Mouse (Mus musculus): ENCODE data around the gene Cd274. TPM values are rescaled to one million over a fixed set of nuclear protein-coding genes. Genes with fewer than 3 reads are reported as not detected.
"Not testable (repeated sequence)": the region's sequence is repeated elsewhere in the genome, so short reads cannot be mapped to it uniquely, and the experiment has no call there.

Cd274 gene
- total RNA-seq, 4 experiments from 2014 or later, result 3.0 to 3.6 (median 3.4) TPM

- DNase-seq (ENCODE audit: low spot score), result no peak
Measured at GRCm38 (mm10) chr19:29393333-29393732, 26.1 kb downstream of the Cd274 start.

DNA sequence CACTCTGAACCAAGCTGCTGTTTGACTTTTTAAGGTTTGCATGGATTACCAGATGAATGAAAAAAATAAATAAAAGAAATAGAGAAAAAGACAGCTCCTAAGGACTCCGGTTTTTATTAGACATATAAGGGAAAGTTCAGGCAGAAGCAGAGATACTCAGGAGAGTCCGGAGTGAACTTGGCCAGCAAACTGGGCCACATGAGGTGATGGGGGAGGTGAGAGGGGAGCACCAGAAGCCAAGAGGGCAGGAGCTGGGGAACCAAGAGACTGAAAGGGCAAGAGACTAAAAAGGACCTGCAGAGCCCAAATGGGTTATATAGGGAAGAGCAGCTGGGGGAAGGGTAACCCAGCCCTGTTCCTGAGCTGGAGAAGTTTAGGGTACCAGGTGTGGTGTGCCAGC lies 27.5 kb downstream of the Cd274 start:
- DNase-seq (ENCODE audit: low spot score), result no peak

GRCm38 (mm10) chr19:29396353-29396752 lies 29.1 kb downstream of the Cd274 start:
- DNase-seq (ENCODE audit: low spot score), result no peak

- no peak for DNase-seq (ENCODE audit: low spot score)
Measured at GRCm38 (mm10) chr19:29399786-29400185, 32.5 kb downstream of the Cd274 start.

GRCm38 (mm10) chr19:29400466-29400865 lies 33.2 kb downstream of the Cd274 start:
- DNase-seq (ENCODE audit: low spot score), result no peak

DNA sequence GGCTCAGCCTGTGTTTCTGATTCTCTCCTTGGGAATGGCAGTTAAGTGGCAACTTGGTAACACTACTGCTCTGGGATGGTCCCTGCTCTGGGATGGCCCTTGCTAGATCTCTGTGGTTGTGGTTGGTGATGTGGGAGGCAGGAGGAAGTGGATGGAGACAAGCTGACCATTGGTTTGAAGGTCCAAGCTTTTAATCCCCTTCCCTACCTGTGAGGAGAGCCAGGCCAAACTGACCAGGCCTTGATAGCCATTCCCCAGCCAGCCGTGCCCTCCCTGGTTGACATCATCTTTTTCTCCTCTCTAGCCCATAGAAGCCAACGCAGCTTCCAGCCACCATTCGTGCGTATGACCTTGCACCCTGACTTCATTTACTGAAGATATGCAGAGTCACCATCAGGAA lies 35.4 kb downstream of the Cd274 start:
- DNase-seq (ENCODE audit: low spot score), result no peak

DNA sequence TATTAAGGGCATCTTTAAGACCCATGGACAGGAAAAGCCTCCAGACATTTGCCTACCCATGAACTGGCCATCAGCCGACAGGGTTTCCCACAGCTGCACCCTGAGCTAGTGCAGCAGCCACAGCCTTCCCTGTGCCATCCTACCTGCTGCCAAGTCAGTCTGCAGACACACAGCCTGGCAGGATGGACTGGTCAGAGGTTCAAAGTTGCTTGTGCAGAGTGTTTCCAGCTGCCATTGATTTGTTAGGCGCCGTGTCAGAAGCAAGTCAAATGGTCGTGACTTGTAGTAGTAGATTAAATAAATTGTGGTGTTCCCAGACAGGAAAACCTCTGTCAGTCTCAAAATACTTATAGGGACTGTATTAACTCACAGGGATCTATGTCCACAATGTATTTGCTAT lies 36.0 kb downstream of the Cd274 start:
- DNase-seq (ENCODE audit: low spot score), result no peak

DNA sequence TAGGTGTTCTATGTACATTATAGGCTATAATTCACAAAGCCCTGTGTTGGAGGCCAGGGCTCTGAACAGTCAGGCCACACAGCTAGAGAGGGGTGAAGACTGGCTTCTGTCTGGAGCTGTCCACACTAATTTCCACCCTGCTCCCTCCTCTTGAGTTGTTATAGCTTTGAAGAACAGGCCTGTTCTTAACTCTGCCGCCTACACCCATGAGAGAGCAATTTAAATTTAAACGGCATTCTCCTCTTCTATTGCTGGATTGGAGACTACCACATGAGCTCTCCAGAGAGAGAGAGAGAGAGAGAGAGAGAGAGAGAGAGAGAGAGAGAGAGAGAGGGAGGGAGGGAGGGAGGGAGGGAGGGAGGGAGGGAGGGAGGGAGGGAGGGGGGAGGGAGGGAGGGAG lies 38.1 kb downstream of the Cd274 start:
- DNase-seq (ENCODE audit: low spot score), result no peak

- no peak for DNase-seq (ENCODE audit: low spot score)
Measured at GRCm38 (mm10) chr19:29406042-29407017, 39.1 kb downstream of the Cd274 start.

DNA sequence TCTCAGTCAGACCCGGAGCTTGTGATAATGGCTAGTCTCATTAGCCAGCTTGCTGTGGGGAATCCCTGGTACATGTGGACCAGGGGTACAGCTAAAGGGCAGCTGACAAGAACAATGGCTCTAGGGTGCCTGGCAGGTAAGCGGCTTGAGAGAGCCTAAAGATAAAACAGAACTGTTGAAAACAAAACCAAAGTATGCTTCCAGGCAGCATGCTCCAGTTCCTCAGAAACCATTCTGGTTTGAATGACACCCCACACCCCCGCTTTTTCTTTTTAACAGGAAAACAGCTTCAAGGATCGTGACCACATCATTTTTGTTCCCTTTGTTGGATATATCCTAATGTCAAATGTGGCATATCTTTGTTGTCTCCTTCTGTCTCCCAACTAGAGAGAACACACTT lies 43.4 kb downstream of the Cd274 start, which contains the start of gene Pdcd1lg2:
TSS of gene Pdcd1lg2 (plus strand) at position 301 of the 400 bp plus-strand sequence.
- no peak for DNase-seq (ENCODE audit: low spot score)

DNA sequence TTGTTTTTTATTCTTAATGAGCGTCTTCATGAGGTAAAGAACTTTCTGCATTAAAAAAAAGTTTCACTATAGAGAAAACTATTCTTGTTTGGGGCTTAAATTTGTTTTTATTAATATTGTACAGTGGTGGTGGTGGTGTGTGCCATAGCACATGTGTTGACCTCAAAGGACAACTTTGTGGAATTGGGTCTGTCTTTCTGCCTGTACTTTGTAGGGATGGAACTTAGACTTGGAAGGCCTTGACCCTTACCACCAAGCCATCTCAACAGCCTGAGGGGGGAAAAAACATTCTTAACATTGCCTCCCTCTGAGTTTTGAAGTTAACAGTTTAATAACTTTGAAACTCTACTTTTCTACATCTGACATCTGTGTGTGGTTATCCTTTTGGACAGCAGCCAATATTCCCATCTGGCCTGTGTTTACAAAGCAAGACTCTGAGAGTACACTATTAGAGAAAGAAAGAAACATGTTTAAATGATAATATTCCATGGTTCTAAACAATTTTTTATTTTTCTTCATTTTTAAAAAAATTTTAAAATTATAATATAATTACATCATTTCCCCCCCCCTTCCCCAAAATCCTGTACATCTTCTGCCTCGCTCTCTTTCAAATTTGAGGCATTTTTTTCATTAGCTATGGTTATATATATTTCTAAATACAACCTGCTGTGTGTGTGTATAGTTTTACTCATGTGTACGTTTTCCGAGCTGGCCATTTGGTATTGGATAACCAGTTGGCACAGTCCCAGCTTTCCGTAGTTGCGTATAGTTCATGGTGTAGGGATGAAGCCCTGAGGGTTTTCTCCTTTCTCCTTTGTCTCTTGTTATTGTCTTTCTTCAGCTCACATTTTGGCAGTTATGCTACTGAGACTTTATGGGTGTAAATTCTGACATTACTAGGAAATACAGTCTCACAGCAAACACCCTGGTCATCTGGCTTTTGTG lies 45.5 kb downstream of the Cd274 start:
- DNase-seq (ENCODE audit: low spot score), result no peak

- no peak for DNase-seq (ENCODE audit: low spot score)
Measured at GRCm38 (mm10) chr19:29414513-29414912, 47.3 kb downstream of the Cd274 start.

DNA sequence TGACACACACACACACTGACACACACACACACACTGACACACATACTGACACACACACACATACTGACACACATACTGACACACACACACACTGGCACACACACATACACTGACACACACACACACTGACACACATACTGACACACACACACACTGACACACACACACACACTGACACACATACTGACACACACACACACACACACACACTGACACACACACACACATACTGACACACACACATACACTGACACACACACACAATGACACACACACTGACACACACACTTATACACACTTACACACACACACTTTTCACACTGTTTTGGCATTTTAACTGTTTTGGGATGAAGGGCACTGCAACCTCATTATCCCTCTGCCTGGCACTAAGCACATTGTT lies 47.7 kb downstream of the Cd274 start:
- DNase-seq (ENCODE audit: low spot score), result not testable (repeated sequence)

- no peak for DNase-seq (ENCODE audit: low spot score)
Measured at GRCm38 (mm10) chr19:29416393-29416902, 49.2 kb downstream of the Cd274 start.

DNA sequence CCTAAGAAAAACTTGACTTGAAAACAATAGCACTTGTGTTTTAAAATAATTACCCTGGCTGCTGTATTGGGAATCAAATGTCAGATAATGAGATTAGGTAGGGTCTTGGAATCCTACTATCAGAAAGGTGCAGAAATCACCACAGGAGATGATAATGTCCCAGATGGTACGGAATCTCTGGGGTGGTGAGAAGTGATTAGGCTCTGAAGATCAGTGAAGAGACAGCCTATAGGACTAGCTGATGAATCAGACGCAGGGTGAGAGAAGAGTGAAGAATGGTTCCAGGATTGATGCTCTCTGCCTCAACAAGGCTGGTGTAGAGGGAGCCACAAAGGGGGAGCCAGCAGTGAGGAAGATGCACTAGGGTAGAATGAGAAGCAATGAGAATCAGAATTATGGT lies 49.9 kb downstream of the Cd274 start:
- DNase-seq (ENCODE audit: low spot score), result no peak

GRCm38 (mm10) chr19:29417894-29418293 lies 50.6 kb downstream of the Cd274 start:
- no peak for DNase-seq (ENCODE audit: low spot score)

DNA sequence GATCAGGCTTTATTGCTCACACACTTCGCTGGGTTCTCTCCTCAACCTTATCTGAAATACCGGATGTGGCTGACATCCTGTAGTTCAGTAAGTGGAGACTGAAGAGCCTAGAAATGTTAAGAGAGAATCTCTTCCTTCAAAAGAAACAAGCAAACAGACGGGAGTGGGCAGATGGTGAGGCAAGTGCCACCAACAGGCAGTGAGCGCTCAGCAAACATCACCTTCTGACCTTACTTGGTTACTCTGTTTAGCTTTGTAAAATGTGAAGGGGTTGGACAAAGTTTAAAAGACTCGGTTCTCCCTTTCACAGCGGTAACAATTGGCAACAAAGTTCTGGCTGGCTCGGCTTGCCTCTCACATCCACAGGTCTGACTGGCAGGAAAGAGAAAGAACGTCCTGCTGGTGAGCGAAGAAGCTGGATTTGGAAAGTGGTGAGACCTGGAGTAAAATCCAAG lies 51.4 kb downstream of the Cd274 start:
- peak; percentile 38 for DNase-seq (ENCODE audit: low spot score)

DNA sequence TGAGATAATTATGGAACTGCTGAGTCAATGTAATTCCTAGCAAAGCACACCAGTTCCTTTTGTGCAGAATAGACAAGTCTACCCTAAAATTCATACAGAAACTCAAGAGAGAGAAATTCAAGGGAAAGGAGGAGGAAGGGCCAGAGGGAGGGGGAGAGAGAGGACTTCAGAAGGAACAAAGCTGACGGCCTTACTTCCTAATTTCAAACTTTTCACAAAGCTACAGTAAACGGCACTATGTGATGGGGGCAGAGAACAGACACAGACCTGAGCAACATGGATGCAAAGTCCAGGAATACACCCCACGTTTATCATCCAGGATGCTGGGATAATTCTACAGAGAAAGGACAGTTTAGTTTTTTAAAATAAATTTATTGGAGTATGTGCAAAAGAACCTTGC lies 52.3 kb downstream of the Cd274 start:
- DNase-seq (ENCODE audit: low spot score), result no peak

GRCm38 (mm10) chr19:29419946-29420345 lies 52.7 kb downstream of the Cd274 start:
- peak; percentile 35 for DNase-seq (ENCODE audit: low spot score)

GRCm38 (mm10) chr19:29420397-29420796 lies 53.1 kb downstream of the Cd274 start:
- no peak for DNase-seq (ENCODE audit: low spot score)

DNA sequence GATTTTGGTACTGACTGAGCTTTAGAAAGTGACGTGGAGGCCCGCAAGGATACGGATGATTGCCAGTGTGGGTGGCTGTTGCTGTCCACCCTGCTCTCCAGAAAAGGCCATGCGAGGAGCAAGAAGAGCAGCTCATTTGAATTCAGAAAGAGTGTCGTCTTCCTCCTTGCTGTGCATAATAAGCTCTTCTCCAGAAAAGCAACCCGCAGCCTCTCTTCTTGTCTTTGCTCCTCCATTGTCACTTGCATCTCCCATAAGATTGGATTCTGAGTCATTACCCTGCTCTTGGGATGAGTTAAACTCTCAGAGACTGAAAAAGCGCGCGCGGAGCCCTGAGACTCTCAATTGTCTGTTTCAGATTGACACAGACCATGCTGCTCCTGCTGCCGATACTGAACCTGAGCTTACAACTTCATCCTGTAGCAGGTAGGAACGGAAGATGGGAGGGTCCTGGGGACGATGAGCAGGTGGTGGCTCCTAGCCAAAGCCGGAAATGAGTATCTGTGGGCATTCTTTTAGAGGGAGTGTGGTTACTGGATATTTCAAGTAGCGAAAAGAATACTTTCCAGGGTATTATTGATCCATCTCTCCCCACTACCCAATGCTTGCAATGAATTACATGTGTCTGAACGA lies 54.9 kb downstream of the Cd274 start:
- no peak for DNase-seq (ENCODE audit: low spot score)

All from heart, adult 8-10 months (tissue).